In the genomic region with DNA sequence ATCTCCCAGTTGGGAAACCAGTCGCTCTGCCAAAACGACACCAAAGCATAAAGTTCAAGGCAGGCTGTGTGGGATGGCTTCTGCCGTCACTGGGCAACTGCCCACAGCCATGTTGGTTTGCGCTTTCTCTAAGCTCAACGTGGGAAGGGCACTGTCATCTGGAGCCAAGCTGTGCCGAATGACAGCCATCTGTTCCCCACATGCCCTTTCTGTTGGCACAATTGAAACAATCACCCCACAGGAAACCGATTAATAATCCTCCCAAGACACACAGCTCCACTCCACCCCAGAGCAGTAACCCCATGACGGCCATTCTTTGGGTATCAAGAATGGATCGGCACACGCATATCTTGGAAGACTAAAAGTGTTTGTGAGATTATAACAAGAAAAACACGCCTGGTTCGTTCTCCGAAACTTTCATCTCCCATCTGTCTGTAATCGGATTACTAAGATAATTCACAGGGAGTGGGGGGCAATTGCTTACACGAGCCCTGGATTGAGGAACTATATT, we compare ENCODE assay signal across 11 mouse cellular contexts. TPM values are rescaled to one million over a fixed set of nuclear protein-coding genes. Genes with fewer than 3 reads are reported as not detected.
DNase-seq lines count a peak whose midpoint lies in the region; ATAC-seq and TF ChIP-seq lines count a peak whose summit lies in the region.
"Had no signal": no experiment of that assay in that cellular context is flagged by ENCODE, and none has a peak within 500 bp of the region (broad histone marks: within the 10 kb centered on the region; RNA-seq: fewer than 3 reads in every experiment).

No protein-coding gene starts in this region.

- H3K27me3 ChIP-seq in midbrain, postnatal 0 days (ENCODE audit: insufficient read depth, low read length), result no peaks in the 10 kb centered on the region
- H3K27me3 ChIP-seq: liver, embryonic 12.5 days; megakaryocyte, embryonic 14.5 days had no signal

- H3K4me1 ChIP-seq in midbrain, postnatal 0 days (ENCODE audit: insufficient read depth, low read length), result no peaks in the 10 kb centered on the region
- H3K4me1 ChIP-seq: liver, embryonic 12.5 days; megakaryocyte, embryonic 14.5 days had no signal

- no peak overlapping the region for H3K27ac ChIP-seq in midbrain, postnatal 0 days (ENCODE audit: low read depth, low read length)
- H3K27ac ChIP-seq: kidney, postnatal 0 days; liver, embryonic 12.5 days had no signal

- DNase-seq in left cerebral cortex, adult 8-10 months (ENCODE audit: low spot score in 2 of 2), result peak; percentile 3 to 17
- no peak for DNase-seq in left cerebral cortex, postnatal 10 days (ENCODE audit: extremely low spot score in 1 of 2, low spot score in 2 of 2)
- peak; percentile 91 to 92 for DNase-seq in cerebellum, postnatal 25 days
- peak; percentile 62 for DNase-seq in layer of hippocampus, adult 11-12 months (ENCODE audit: low spot score)
- peak; percentile 80 for DNase-seq in midbrain, postnatal 0 days (ENCODE audit: low spot score)
- no peak for DNase-seq in thymus, postnatal 14 days
- DNase-seq in gastrocnemius, adult 8-10 months (ENCODE audit: low spot score in 2 of 2), result no peak

- ATAC-seq in midbrain, postnatal 0 days (ENCODE audit: low FRiP score), result no peak
- no peak for ATAC-seq in erythroid progenitor cell, adult 5-6 weeks (replicated peaks; ENCODE audit: low FRiP score, poor library complexity, severe bottlenecking)
- ATAC-seq: liver, embryonic 12.5 days had no signal

- WGBS in midbrain, postnatal 0 days, result 35% methylated on average over 15 of the region's 15 CpGs

- intact Hi-C loops in left cerebral cortex, postnatal 10 days (cut with DNase I), result no loop called here

- H3K4me3 ChIP-seq in midbrain, postnatal 0 days (ENCODE audit: low read depth, low read length), result no peak overlapping the region
- H3K4me3 ChIP-seq: liver, embryonic 12.5 days; megakaryocyte, embryonic 14.5 days had no signal

- H3K4me2 ChIP-seq in midbrain, postnatal 0 days (ENCODE audit: low read depth, low read length, poor library complexity, severe bottlenecking), result no peak overlapping the region
- H3K4me2 ChIP-seq: liver, embryonic 12.5 days had no signal

- no peak for TF ChIP-seq CTCF in midbrain, postnatal 0 days (IDR thresholded peaks at IDR 0.05)

- no peaks in the 10 kb centered on the region for H3K9me3 ChIP-seq in midbrain, postnatal 0 days (ENCODE audit: low read length)
- H3K9me3 ChIP-seq: liver, embryonic 12.5 days had no signal

- H3K36me3 ChIP-seq in midbrain, postnatal 0 days (ENCODE audit: insufficient read depth, low read length), result no peaks in the 10 kb centered on the region
- H3K36me3 ChIP-seq: liver, embryonic 12.5 days had no signal

- no peak overlapping the region for H3K9ac ChIP-seq in midbrain, postnatal 0 days (replicated peaks; ENCODE audit: low read length, poor library complexity, severe bottlenecking)
- H3K9ac ChIP-seq: liver, embryonic 12.5 days had no signal

RNA-seq across cellular contexts. Expression of a gene that starts 52.0 kb away (rescaled TPM):
- 10 to 100 TPM; 16.3 to 18.8 (median 17.6) TPM for total RNA-seq in left cerebral cortex, adult 8-10 months (2022)
- 10 to 100 TPM in 1 of 2 experiments, 1 to 10 TPM in 1; 9.0 to 11.0 TPM for total RNA-seq in left cerebral cortex, postnatal 10 days (2021)
- 7.7 and 12.7 TPM in 2 replicates for total RNA-seq in midbrain, postnatal 0 days (2014; rRNA removed)
- 4.5 and 5.3 TPM in 2 replicates for polyA plus RNA-seq in midbrain, postnatal 0 days (2015; fragmentation: Nextera tagmentation; extraction: Ambion mirVana)
- total RNA-seq in gastrocnemius, adult 8-10 months (2022), result 10 to 100 TPM; 11.6 to 15.9 (median 14.5) TPM
- total RNA-seq in erythroid progenitor cell, adult 5-6 weeks (2015; ENCODE audit: low replicate concordance), result 13.0 and 20.5 TPM in 2 replicates
- 13.9 and 16.8 TPM in 2 replicates for total RNA-seq in erythroid progenitor cell, adult 5-6 weeks (2017; ENCODE audit: low replicate concordance)

Comparison
In these comparisons a context has a peak if more than half of its experiments do, and no peak if none do; other contexts are left out.
1. DNase-seq: peak in left cerebral cortex, adult 8-10 months (2 of 2), cerebellum, postnatal 25 days (2 of 2), layer of hippocampus, adult 11-12 months (single experiment) and midbrain, postnatal 0 days (single experiment); none in left cerebral cortex, postnatal 10 days (0 of 2), thymus, postnatal 14 days (single experiment) and gastrocnemius, adult 8-10 months (0 of 2).